Comparison of ENCODE assay signal across 8 mouse cellular contexts in genomic region chr4:155705592-155705929, GRCm38 (mm10). TPM values are rescaled to one million over a fixed set of nuclear protein-coding genes. Genes with fewer than 3 reads are reported as not detected.
DNase-seq lines count a peak whose midpoint lies in the region; ATAC-seq and TF ChIP-seq lines count a peak whose summit lies in the region.

No protein-coding gene starts in this region.

- peak overlapping the region; percentile 97 for H3K27ac ChIP-seq in layer of hippocampus, adult 2 months
- H3K27ac ChIP-seq in bone marrow, adult 2 months (ENCODE audit: control insufficient read depth, insufficient read depth, low read depth, low read length, poor library complexity), result peak overlapping the region; percentile 100
- H3K27ac ChIP-seq in hindbrain, embryonic 12.5 days, result peak overlapping the region; percentile 91
- H3K27ac ChIP-seq in midbrain, embryonic 10.5 days (replicated peaks), result peak overlapping the region; percentile 93

- H3K4me1 ChIP-seq in bone marrow, adult 2 months (ENCODE audit: control insufficient read depth, insufficient read depth, low read length), result peaks cover 3% of the 10 kb centered on the region
- peaks cover 17% of the 10 kb centered on the region for H3K4me1 ChIP-seq in hindbrain, embryonic 12.5 days
- peaks cover 20% of the 10 kb centered on the region for H3K4me1 ChIP-seq in midbrain, embryonic 10.5 days

- H3K9ac ChIP-seq in hindbrain, embryonic 12.5 days, result peak overlapping the region; percentile 89

- no peaks in the 10 kb centered on the region for H3K36me3 ChIP-seq in hindbrain, embryonic 12.5 days
- H3K36me3 ChIP-seq in midbrain, embryonic 10.5 days, result peaks cover 5% of the 10 kb centered on the region; the same call in 1 of the 2 replicates

- peak overlapping the region; percentile 59 for H3K4me2 ChIP-seq in hindbrain, embryonic 12.5 days (replicated peaks)

- TF ChIP-seq POLR2A in bone marrow, adult 2 months (IDR thresholded peaks at IDR 0.05; ENCODE audit: borderline replicate concordance, control insufficient read depth, low read depth, low read length), result no peak

- DNase-seq in layer of hippocampus, adult 2 months (ENCODE audit: low spot score in 2 of 2), result no peak
- DNase-seq in layer of hippocampus, adult 9-10 months (ENCODE audit: low spot score), result no peak
- no peak for DNase-seq in midbrain, embryonic 10.5 days (ENCODE audit: low spot score)
- no peak for DNase-seq in layer of hippocampus, postnatal 25 days (ENCODE audit: extremely low spot score in 1 of 2, low spot score in 1 of 2)
- DNase-seq in layer of hippocampus, postnatal 36 days, result no peak
- no peak for DNase-seq in right cerebral cortex, postnatal 10 days (ENCODE audit: low spot score in 2 of 2)

- no peaks in the 10 kb centered on the region for H3K9me3 ChIP-seq in hindbrain, embryonic 12.5 days (replicated peaks)
- H3K9me3 ChIP-seq in midbrain, embryonic 10.5 days (replicated peaks), result no peaks in the 10 kb centered on the region

- TF ChIP-seq CTCF in layer of hippocampus, adult 2 months (conservative IDR thresholded peaks at IDR 0.05), result no peak
- TF ChIP-seq CTCF in bone marrow, adult 2 months (IDR thresholded peaks at IDR 0.05; ENCODE audit: control insufficient read depth, insufficient read depth, low read length), result no peak

- H3K27me3 ChIP-seq in hindbrain, embryonic 12.5 days, result no peaks in the 10 kb centered on the region
- no peaks in the 10 kb centered on the region for H3K27me3 ChIP-seq in midbrain, embryonic 10.5 days (ENCODE audit: low read depth, poor library complexity, severe bottlenecking)

- WGBS in bone marrow, adult 2 months, result 0% methylated on average over 19 of the region's 19 CpGs
- 0% methylated on average over 19 of the region's 19 CpGs for WGBS in hindbrain, embryonic 12.5 days
- under 1% methylated on average over 19 of the region's 19 CpGs for WGBS in midbrain, embryonic 10.5 days

- ATAC-seq in hindbrain, embryonic 12.5 days (ENCODE audit: low FRiP score), result no peak

- H3K4me3 ChIP-seq in layer of hippocampus, adult 2 months, result peak overlapping the region; percentile 98
- peak overlapping the region; percentile 100 for H3K4me3 ChIP-seq in bone marrow, adult 2 months (replicated peaks; ENCODE audit: control insufficient read depth, low read depth, low read length)
- peak overlapping the region; percentile 92 for H3K4me3 ChIP-seq in hindbrain, embryonic 12.5 days
- peak overlapping the region; percentile 100 for H3K4me3 ChIP-seq in midbrain, embryonic 10.5 days

RNA-seq across cellular contexts. Expression of gene Ssu72, which starts 1.0 kb away (rescaled TPM):
- total RNA-seq in layer of hippocampus, adult 2 months (2021), result 10 to 100 TPM; 90.9 to 92.8 TPM
- 28.5 and 53.2 TPM in 2 replicates for polyA plus RNA-seq in bone marrow, adult 2 months (2011; ENCODE audit: insufficient read depth, insufficient read length, low replicate concordance, missing spikeins)
- polyA plus RNA-seq in hindbrain, embryonic 12.5 days (2016; fragmentation: Nextera tagmentation; extraction: Ambion mirVana), result 140 and 144 TPM in 2 replicates
- 167 and 169 TPM in 2 replicates for polyA plus RNA-seq in midbrain, embryonic 10.5 days (2016; fragmentation: Nextera tagmentation; extraction: Ambion mirVana)
- total RNA-seq in layer of hippocampus, postnatal 25 days (2021), result 10 to 100 TPM; 78.8 to 84.0 TPM
- total RNA-seq in layer of hippocampus, postnatal 36 days (2021), result 10 to 100 TPM; 78.3 to 82.6 TPM

RNA-seq across cellular contexts. Expression of gene Fndc10, which starts 11.4 kb away (rescaled TPM):
- total RNA-seq in layer of hippocampus, adult 2 months (2021), result 10 to 100 TPM; 26.5 to 27.9 TPM
- 0.90 and 3.0 TPM in 2 replicates for polyA plus RNA-seq in bone marrow, adult 2 months (2011; ENCODE audit: insufficient read depth, insufficient read length, low replicate concordance, missing spikeins)
- polyA plus RNA-seq in hindbrain, embryonic 12.5 days (2016; fragmentation: Nextera tagmentation; extraction: Ambion mirVana), result 10.4 and 10.9 TPM in 2 replicates
- 0.98 and 1.1 TPM in 2 replicates for polyA plus RNA-seq in midbrain, embryonic 10.5 days (2016; fragmentation: Nextera tagmentation; extraction: Ambion mirVana)
- 10 to 100 TPM; 23.9 to 27.5 TPM for total RNA-seq in layer of hippocampus, postnatal 25 days (2021)
- total RNA-seq in layer of hippocampus, postnatal 36 days (2021), result 10 to 100 TPM; 21.8 to 23.0 TPM

RNA-seq across cellular contexts. Expression of gene Tmem240, which starts 29.0 kb away (rescaled TPM):
- 10 to 100 TPM; 32.7 to 39.0 TPM for total RNA-seq in layer of hippocampus, adult 2 months (2021)
- polyA plus RNA-seq in bone marrow, adult 2 months (2011; ENCODE audit: insufficient read depth, insufficient read length, low replicate concordance, missing spikeins), result 0.47 and 3.0 TPM in 2 replicates
- polyA plus RNA-seq in hindbrain, embryonic 12.5 days (2016; fragmentation: Nextera tagmentation; extraction: Ambion mirVana), result 5.3 and 5.5 TPM in 2 replicates
- polyA plus RNA-seq in midbrain, embryonic 10.5 days (2016; fragmentation: Nextera tagmentation; extraction: Ambion mirVana), result 0.65 and 1.2 TPM in 2 replicates
- 10 to 100 TPM; 38.0 to 39.7 TPM for total RNA-seq in layer of hippocampus, postnatal 25 days (2021)
- total RNA-seq in layer of hippocampus, postnatal 36 days (2021), result 10 to 100 TPM; 34.7 to 35.1 TPM

RNA-seq across cellular contexts. Expression of gene Mib2, which starts 36.6 kb away (rescaled TPM):
- total RNA-seq in layer of hippocampus, adult 2 months (2021), result 100 to 1,000 TPM; 111 to 114 TPM
- 15.0 and 29.1 TPM in 2 replicates for polyA plus RNA-seq in bone marrow, adult 2 months (2011; ENCODE audit: insufficient read depth, insufficient read length, low replicate concordance, missing spikeins)
- 32.5 and 39.1 TPM in 2 replicates for polyA plus RNA-seq in hindbrain, embryonic 12.5 days (2016; fragmentation: Nextera tagmentation; extraction: Ambion mirVana)
- polyA plus RNA-seq in midbrain, embryonic 10.5 days (2016; fragmentation: Nextera tagmentation; extraction: Ambion mirVana), result 22.0 and 22.5 TPM in 2 replicates
- 100 to 1,000 TPM in 1 of 2 experiments, 10 to 100 TPM in 1; 96.6 to 109 TPM for total RNA-seq in layer of hippocampus, postnatal 25 days (2021)
- 100 to 1,000 TPM in 1 of 2 experiments, 10 to 100 TPM in 1; 96.8 to 109 TPM for total RNA-seq in layer of hippocampus, postnatal 36 days (2021)

RNA-seq across cellular contexts. Expression of gene Mmp23, which starts 52.4 kb away (rescaled TPM):
- total RNA-seq in layer of hippocampus, adult 2 months (2021), result 1 to 10 TPM; 2.7 to 3.4 TPM
- 5.6 and 6.9 TPM in 2 replicates for polyA plus RNA-seq in bone marrow, adult 2 months (2011; ENCODE audit: insufficient read depth, insufficient read length, low replicate concordance, missing spikeins)
- 3.9 and 5.9 TPM in 2 replicates for polyA plus RNA-seq in hindbrain, embryonic 12.5 days (2016; fragmentation: Nextera tagmentation; extraction: Ambion mirVana)
- 4.7 TPM in 2 replicates for polyA plus RNA-seq in midbrain, embryonic 10.5 days (2016; fragmentation: Nextera tagmentation; extraction: Ambion mirVana)
- 1 to 10 TPM; 2.7 to 3.0 TPM for total RNA-seq in layer of hippocampus, postnatal 25 days (2021)
- 1 to 10 TPM; 3.9 to 6.4 TPM for total RNA-seq in layer of hippocampus, postnatal 36 days (2021)
